Mouse (Mus musculus) lung, postnatal 0 days (tissue): ENCODE data around the gene Pou2f3. TPM values are rescaled to one million over a fixed set of nuclear protein-coding genes. Genes with fewer than 3 reads are reported as not detected.

ENCODE experiments used
- ATAC-seq: fragments of 200-750 bp; cut with Nextera tagmentation; 2 replicates; pipeline ENCODE4 v1.8.0; 2017; ENCODE audit warnings: moderate library complexity
- DNase-seq: peaks from one replicate; pipeline ENCODE4 v3.0.0-alpha.2; 2016; ENCODE audit warnings: low spot score
- H3K27ac ChIP-seq: fragments of 300-500 bp; sonication (generic); 2 replicates; pipeline ENCODE4 v1.5.1; 2014; ENCODE audit warnings: antibody characterized with exemption, mild to moderate bottlenecking, low read length, mixed read lengths
- H3K27me3 ChIP-seq: fragments of 300-500 bp; sonication (generic); replicated peaks from 2 replicates; pipeline ENCODE4 v1.6.1; 2014; ENCODE audit warnings: low read length, mixed read lengths; ENCODE audit not compliant: insufficient read depth
- H3K36me3 ChIP-seq: fragments of 300-500 bp; sonication (generic); 2 replicates; pipeline ENCODE4 v1.6.1; 2014; ENCODE audit warnings: low read length, mixed read lengths; ENCODE audit not compliant: insufficient read depth
- H3K4me1 ChIP-seq: fragments of 300-500 bp; sonication (generic); 2 replicates; pipeline ENCODE4 v1.6.1; 2014; ENCODE audit warnings: antibody characterized with exemption, low read depth, low read length, mixed read lengths; ENCODE audit not compliant: insufficient read depth
- H3K4me2 ChIP-seq: fragments of 300-500 bp; sonication (generic); replicated peaks from 2 replicates; pipeline ENCODE4 v1.6.1; 2014; ENCODE audit warnings: low read depth, mild to moderate bottlenecking, low read length, moderate library complexity, mixed read lengths
- H3K4me3 ChIP-seq: fragments of 300-500 bp; sonication (generic); 2 replicates; pipeline ENCODE4 v1.5.1; 2014; ENCODE audit warnings: low read depth, low read length
- H3K9ac ChIP-seq: fragments of 300-500 bp; sonication (generic); replicated peaks from 2 replicates; pipeline ENCODE4 v1.6.1; 2014; ENCODE audit warnings: low read depth, mild to moderate bottlenecking
- H3K9me3 ChIP-seq: fragments of 300-500 bp; sonication (generic); 2 replicates; pipeline ENCODE4 v1.6.1; 2016; ENCODE audit warnings: low read length, mixed read lengths
- CTCF ChIP-seq: IDR thresholded peaks from 2 replicates; pipeline ENCODE4 v1.5.1; 2016; ENCODE audit warnings: antibody characterized with exemption, mild to moderate bottlenecking
- EP300 ChIP-seq: IDR thresholded peaks from 2 replicates; pipeline ENCODE4 v1.6.1; 2016; ENCODE audit warnings: antibody characterized with exemption, mild to moderate bottlenecking, control low read depth
- WGBS: fragments of 180-500 bp; shearing (Covaris S2); extraction: QIAGEN DNeasy Blood & Tissue Kit; methylation state at CpG from one replicate; pipeline ENCODE4 v1.1.7; 2014; 5-methylcytosine and 5-hydroxymethylcytosine counted together
- polyA plus RNA-seq: library from polyadenylated mRNA; unstranded; fragments of >200 nt; fragmentation: Nextera tagmentation; extraction: Ambion mirVana; gene quantifications from 2 replicates; pipeline ENCODE4 v1.2.1, GENCODE M21; 2015

Pou2f3 gene
- polyA plus RNA-seq, 1 experiment from 2014 or later, result 0.13 TPM

- no peak overlapping the region for H3K4me3 ChIP-seq
- no peak for DNase-seq
- H3K36me3 ChIP-seq, result no peaks in the 10 kb centered on the region
- no peak overlapping the region for H3K27ac ChIP-seq
- H3K4me2 ChIP-seq, result no peak overlapping the region
- no peaks in the 10 kb centered on the region for H3K4me1 ChIP-seq
- no peaks in the 10 kb centered on the region for H3K27me3 ChIP-seq
- TF ChIP-seq EP300 (no peak), CTCF (no peak)
- ATAC-seq, result no peak
- H3K9me3 ChIP-seq, result no peaks in the 10 kb centered on the region
- WGBS, result 47% methylated on average over 6 of the region's 6 CpGs
- no peak overlapping the region for H3K9ac ChIP-seq
These were observed 54.2 kb downstream of the Pou2f3 start for GRCm38 (mm10) chr9:43155960-43156359.

GRCm38 (mm10) chr9:43151779-43152178 is 58.4 kb downstream of the Pou2f3 start:
- WGBS, result 57% methylated on average over 6 of the region's 6 CpGs
- ATAC-seq, result no peak
- Histone ChIP-seq H3K27me3 (no peaks in the 10 kb centered on the region), H3K27ac (no peak overlapping the region), H3K4me3 (no peak overlapping the region), H3K9ac (no peak overlapping the region), H3K9me3 (no peaks in the 10 kb centered on the region), H3K4me2 (no peak overlapping the region), H3K36me3 (no peaks in the 10 kb centered on the region), H3K4me1 (0 out of 2 replicates have a peak, but pooled peaks cover 4% of the 10 kb centered on the region)
- TF ChIP-seq CTCF (no peak), EP300 (no peak)
- peak; percentile 36 for DNase-seq

GRCm38 (mm10) chr9:43150957-43151356 is 59.2 kb downstream of the Pou2f3 start:
- DNase-seq (no peak), ATAC-seq (no peak)
- H3K4me2 ChIP-seq, result no peak overlapping the region
- no peaks in the 10 kb centered on the region for H3K27me3 ChIP-seq
- 0 out of 2 replicates have a peak, but pooled peaks cover 4% of the 10 kb centered on the region for H3K4me1 ChIP-seq
- no peaks in the 10 kb centered on the region for H3K9me3 ChIP-seq
- H3K36me3 ChIP-seq, result no peaks in the 10 kb centered on the region
- 38% methylated on average over 9 of the region's 9 CpGs for WGBS
- TF ChIP-seq EP300 (no peak), CTCF (no peak)
- H3K9ac ChIP-seq, result no peak overlapping the region
- no peak overlapping the region for H3K4me3 ChIP-seq
- H3K27ac ChIP-seq, result no peak overlapping the region

GRCm38 (mm10) chr9:43150075-43150474 is 60.1 kb downstream of the Pou2f3 start:
- no peak overlapping the region for H3K4me2 ChIP-seq
- H3K4me3 ChIP-seq, result no peak overlapping the region
- TF ChIP-seq EP300 (no peak), CTCF (no peak)
- 6% methylated on average over 10 of the region's 10 CpGs for WGBS
- H3K27ac ChIP-seq, result no peak overlapping the region
- H3K4me1 ChIP-seq, result 0 out of 2 replicates have a peak, but pooled peaks cover 4% of the 10 kb centered on the region
- DNase-seq, result peak; percentile 24
- no peaks in the 10 kb centered on the region for H3K36me3 ChIP-seq
- no peak for ATAC-seq
- H3K9ac ChIP-seq, result no peak overlapping the region
- no peaks in the 10 kb centered on the region for H3K27me3 ChIP-seq
- H3K9me3 ChIP-seq, result no peaks in the 10 kb centered on the region

- WGBS, result 79% methylated on average over 3 of the region's 3 CpGs
- Histone ChIP-seq H3K4me2 (no peak overlapping the region), H3K27ac (no peak overlapping the region), H3K9ac (no peak overlapping the region), H3K9me3 (no peaks in the 10 kb centered on the region), H3K4me3 (no peak overlapping the region), H3K36me3 (no peaks in the 10 kb centered on the region), H3K4me1 (0 out of 2 replicates have a peak, but pooled peaks cover 4% of the 10 kb centered on the region), H3K27me3 (no peaks in the 10 kb centered on the region)
- TF ChIP-seq CTCF, result no peak
- TF ChIP-seq EP300, result no peak
- DNase-seq (no peak), ATAC-seq (no peak)
These were observed 60.7 kb downstream of the Pou2f3 start for GRCm38 (mm10) chr9:43149498-43149897.

- ATAC-seq, result no peak
These were observed 65.0 kb downstream of the Pou2f3 start for GRCm38 (mm10) chr9:43145196-43145595.

More at GRCm38 (mm10) chr9:43145196-43145595, 65.0 kb downstream of the Pou2f3 start:
- TF ChIP-seq EP300, result no peak
- TF ChIP-seq CTCF, result no peak
- DNase-seq, result no peak
- no peaks in the 10 kb centered on the region for H3K27me3 ChIP-seq
- WGBS, result 80% methylated on average over 4 of the region's 4 CpGs
- H3K4me1 ChIP-seq, result 0 out of 2 replicates have a peak, but pooled peaks cover 3% of the 10 kb centered on the region
- no peak overlapping the region for H3K4me2 ChIP-seq
- H3K9ac ChIP-seq, result no peak overlapping the region
- no peaks in the 10 kb centered on the region for H3K9me3 ChIP-seq
- no peak overlapping the region for H3K4me3 ChIP-seq
- no peak overlapping the region for H3K27ac ChIP-seq
- no peaks in the 10 kb centered on the region for H3K36me3 ChIP-seq
